Mouse (Mus musculus) spleen, postnatal 10 days (tissue): Measurements from ENCODE around the gene Ell.

Experiments
- DNase-seq, 2 experiments: peaks; one replicate each; pipeline ENCODE4 v3.0.0; 2021 to 2022; ENCODE audit warnings: low spot score in 2 of 2

Ell gene

DNA sequence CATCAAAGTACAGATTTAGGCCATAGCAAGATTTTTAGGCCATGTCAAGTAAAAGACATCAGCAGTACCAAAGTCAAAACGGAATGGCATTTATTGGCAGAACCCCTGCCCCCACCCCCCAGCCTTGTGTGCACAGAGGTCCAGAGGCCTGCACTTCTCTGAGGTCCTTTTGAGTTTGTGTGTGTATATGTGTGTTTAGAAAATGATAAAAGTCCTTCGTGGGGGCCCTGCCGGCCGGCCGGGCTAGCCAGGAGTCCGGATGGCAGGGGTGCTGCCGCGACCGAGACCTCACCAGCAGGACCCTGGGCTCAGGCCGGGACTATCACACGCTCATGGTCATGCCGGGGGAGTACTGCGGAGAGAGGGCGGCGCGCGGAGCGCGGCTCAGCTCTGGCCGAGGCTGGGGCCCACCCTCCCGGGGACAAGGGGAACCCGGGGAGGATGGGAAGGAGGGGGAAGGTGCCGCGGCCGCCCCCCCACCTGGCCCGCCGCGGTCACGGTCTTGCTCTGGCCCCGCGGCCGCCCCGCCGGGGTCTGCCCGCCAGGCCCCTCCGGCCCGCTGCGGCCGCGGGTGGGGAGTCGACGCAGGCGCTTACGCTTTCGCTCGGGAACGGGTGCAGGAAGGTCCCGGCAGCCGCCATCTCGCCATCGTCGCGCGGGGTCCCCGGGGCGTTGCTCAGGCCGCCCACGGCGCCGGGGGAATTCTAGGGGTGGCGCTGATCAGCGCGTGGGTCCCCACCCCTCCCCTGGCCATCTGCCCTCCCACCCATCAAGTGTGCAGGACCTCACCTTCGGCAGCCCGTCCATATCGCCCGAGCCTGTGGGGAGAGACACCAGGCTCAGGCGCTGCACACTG is 58.4 kb downstream of the Ell start:
- no peak for DNase-seq

DNA sequence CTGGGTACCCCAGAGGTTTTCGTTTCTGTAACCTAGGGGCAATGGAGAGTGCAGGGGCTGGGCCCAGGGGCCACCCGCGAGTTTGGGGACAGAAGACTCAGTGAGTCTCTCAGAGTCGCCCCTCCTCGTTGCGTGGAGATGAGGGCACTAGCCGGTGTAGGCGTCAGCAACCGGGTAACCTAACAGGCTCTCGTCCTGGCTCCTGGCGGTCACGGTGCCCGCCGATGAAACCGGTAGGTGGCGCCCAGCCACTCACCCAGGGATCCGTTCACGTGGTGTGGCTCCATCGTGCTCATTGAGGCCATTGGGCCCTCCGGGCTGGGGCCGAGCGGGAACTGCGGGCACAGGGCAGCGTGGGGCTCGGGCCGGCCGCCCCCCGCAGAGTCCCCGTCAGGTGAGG is 59.0 kb downstream of the Ell start:
- peak in 1 of 2 experiments; percentile 61 for DNase-seq

DNA sequence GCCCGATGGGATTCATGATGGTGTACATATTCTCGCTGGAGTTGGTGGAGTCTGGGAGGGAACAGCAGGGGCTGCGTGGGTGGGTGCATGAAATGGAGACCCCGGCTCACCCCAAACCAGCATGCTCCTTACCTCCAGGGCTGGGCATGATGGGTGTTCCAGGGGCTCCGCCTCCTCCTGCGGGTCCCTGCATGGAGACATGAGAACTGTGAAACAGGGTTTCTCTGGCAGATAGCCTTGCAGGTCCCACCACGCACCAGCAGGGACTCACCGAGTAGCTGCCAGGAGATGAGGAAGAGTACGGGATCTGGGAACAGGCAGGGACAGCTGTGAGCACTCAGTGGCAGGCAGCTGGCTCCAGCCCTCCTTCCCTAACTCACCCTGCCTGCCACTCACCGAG is 59.5 kb downstream of the Ell start:
- DNase-seq = peak in 1 of 2 experiments; percentile 20

DNA sequence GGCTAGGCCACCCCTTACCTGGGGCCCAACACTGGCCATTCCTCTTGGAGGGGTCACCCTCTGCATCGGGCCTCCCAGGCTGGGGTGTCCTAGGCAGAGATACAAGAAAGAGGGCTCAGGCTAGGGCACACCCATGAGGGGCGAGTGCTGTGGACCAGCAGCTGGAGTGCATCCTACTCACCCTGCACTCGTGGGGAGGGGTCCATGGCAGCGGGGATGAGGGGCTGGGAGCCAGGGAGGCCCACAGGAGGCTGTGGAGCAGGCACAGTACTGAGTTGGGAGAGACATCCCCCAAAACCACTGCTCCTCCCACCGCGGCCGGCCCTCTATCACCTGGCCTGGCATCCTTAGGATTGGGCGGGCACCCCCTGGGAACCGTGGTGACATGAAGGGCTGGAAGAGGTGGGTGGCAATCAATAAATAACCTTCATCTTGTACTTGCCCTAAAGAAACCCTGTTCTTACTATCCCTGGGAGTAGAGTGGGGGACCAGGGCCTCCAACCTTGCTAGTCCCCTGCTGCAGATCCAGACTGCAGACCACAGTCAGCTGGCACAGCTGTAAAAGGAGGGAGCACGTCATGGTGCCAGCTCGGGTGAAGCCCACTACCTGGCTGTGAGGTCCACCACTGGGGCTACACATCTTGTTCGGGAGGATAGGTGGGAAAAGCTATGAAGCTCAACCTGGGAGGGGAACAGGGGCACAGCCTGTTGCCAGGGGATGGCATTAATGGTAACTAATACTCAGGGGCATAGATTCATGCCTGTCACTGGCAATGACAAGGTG is 60.4 kb downstream of the Ell start:
- no peak for DNase-seq

DNA sequence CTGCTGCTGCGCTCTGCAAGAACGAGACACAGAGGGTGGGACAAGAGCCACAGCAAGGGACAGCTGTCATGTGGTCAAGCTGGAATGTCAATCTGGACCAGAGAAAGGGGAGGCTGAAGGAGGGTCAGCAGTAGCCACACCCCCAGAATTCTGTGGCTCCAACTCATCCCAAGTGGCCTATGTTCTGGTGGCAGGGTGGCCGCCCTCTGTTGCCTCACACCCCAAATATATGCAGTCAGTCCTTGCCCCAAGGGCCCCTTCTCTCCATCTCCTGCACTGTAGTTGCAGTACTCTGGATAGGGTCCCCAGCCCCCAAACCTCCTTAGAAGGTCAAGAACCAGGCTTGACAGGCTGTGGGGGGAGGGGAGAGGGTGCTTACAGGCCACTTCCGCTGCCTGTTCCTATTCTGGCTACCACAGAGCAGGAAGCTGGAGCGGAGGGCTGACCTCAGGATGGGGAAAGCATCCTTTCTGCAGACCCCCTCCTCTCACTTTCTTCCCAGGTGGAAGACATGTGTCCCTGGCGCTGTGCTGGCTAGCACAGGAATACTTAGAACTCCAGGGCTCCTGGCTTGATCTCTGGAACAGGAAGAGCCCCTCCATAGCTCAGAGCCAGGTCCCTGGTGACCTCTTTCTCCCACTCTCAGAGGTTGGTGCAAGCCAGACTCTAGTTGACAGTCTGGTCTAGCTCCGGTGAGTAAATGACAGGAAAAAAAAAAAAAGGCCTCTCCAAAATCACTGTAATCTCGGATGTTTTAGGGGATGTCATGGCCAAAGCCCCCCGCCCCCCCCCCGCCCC is 61.4 kb downstream of the Ell start:
- DNase-seq = peak in 1 of 2 experiments; percentile 46

DNA sequence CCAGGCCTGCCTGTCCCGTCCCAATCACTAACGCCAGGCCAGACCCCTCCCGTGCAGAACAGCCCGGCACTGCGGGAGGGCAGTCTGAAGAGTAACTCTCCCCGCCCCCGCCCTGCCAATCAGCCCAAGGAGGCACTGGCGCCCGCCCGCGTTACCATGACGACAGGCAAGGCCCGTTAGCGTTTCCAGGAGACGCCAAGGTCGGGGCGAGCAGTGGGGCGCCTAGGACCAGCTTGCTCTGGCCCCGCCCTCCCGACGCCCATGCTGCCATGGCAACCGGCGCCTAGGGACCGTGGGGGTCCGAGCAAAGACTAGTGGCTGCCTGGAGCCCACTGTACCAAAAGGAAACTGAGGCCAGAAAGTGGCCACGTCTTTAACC is 62.0 kb downstream of the Ell start:
- DNase-seq = peak; percentile 55 to 88

DNA sequence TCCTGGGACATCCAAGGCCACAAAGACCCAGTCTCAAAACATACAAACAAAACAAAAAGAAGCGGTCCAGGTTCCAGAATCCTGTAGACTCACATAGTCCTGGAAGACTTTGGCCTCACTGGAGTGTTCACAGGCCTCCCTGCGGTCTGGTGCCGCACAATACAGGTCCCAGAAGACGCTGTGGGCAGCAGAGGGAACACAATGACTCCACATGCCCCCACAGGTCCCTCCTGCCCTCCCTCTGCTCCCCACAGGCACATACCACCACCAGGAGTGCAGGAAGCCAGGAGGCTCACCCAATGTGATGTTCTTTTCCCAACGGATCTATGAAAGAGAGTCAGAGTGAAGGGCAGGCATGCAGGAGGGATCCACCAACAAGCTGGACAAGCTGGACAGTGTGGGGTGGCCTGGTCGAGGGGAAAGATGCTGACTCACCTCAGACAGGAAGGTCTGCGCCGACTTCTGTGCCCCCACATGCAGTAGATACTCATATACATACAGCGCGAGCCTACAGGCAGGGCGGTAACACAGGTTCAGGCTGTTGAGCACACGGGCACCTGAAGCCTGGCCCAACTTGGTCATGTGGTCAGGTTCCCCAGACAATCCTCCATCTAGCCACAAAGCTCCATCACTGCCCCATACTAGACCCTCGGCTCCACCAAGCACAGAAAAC is 63.0 kb downstream of the Ell start:
- DNase-seq = no peak

DNA sequence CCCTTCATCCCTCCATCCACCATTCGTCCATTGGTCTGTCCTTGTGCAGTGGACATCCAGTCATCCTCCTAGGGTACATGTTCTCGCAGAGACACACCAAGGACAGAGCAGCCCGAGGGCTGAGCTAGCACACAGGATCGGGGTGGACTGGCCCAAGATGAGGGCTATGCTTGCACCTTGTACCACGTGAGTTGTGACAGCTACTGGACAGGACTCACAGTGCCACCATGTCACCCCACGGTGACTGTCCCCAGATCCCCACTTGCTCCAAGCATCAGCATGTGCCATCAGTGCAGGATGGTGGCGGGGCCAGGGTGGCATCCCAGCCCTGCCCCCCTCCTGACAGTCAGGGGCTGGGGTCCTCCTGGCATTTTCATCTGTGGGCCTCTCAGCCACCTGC is 65.3 kb downstream of the Ell start:
- no peak for DNase-seq

DNA sequence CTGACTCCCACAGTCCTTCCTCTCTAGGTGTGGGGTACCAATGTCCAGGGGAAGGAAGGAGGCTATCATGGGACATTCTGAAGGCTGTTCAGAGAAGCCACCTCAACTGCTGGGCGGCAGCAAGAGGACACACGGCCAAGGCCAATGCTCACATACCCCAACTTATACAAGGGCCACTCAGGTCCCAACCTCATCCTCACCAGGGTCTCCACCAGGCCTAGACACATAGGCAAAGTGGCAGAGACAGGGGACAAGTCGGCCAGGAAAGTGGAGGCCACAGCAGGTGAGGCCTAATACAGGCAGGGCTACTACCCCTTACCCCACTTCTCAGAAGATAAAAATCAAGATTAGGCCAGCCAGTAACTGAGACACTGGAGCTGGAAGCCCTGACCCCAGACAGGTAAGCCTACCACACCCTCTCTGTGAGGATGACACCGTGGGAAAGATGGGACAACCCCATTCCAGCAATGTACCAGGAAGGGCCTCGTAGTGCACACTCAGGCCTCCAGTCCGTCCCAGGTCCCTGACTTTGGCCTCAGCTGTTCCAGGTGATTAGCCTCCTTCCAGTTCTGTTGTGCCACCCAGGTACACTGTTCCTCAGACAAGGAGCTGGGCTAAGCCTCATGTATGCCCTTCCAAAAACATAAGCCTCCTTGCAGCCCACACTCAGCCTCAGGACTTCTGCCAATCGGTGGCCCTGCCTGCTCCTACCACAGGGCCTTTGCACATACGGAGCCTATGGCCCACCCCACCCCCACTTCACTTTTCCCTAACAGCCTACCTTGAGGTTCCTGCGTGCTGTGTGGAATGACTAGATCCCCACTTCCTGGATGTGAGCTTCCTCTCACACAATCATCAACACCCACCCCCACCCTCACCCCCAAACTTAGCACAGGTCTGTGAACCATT is 66.9 kb downstream of the Ell start:
- DNase-seq = no peak

DNA sequence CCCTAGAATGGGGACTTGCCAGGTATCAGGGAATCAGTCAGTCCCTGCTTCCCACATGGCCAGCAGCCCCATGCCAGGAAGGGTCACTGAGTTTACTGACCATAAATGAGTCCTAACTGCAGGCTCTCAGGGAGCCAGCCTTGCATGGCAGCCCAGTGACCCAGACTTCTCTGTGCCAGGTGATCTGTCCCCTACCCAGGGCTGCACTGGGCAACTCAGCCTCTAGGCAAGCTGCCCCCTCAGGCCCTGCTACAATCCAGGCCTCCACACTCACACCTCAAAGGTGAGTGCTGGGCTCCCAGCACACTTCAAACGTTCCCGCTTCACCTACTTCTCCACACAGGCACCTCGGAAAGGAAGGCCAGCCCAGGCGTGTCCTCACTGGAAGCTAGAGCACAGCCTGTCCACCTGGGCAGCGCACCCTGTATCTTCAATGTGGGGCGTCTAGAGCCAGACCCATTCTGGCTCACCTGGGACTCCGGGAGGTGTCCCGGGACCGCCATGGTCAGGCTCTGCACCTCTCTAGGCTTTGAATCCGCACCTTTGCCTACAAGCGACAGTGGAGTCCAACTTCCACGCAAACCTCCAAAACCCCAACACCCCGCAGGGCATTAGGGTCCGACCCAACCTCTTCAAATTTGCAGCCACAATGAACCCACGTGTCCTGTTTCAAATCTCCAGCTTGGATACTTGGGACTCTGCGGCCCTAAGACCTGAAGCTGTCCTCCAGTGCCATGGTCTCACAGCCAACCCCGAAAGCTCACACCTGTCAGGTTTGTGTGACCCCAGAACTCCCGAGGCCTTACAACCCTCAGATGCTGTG is 67.7 kb downstream of the Ell start:
- DNase-seq = peak in 1 of 2 experiments; percentile 27

DNA sequence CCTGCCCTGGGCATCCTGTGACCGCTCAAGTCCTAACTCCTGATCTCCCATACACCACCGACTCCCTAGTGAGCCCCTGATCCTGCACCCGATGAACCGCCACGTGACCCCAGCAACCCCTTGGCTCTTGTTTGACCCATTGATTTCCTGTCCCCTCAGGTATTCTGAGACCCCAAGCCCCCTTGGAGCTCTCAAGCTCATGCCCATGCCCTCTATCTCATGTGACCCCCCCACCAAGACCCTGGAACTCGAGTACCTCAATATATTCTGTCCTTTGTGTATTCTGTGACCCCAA is 68.3 kb downstream of the Ell start:
- peak in 1 of 2 experiments; percentile 38 for DNase-seq

DNA sequence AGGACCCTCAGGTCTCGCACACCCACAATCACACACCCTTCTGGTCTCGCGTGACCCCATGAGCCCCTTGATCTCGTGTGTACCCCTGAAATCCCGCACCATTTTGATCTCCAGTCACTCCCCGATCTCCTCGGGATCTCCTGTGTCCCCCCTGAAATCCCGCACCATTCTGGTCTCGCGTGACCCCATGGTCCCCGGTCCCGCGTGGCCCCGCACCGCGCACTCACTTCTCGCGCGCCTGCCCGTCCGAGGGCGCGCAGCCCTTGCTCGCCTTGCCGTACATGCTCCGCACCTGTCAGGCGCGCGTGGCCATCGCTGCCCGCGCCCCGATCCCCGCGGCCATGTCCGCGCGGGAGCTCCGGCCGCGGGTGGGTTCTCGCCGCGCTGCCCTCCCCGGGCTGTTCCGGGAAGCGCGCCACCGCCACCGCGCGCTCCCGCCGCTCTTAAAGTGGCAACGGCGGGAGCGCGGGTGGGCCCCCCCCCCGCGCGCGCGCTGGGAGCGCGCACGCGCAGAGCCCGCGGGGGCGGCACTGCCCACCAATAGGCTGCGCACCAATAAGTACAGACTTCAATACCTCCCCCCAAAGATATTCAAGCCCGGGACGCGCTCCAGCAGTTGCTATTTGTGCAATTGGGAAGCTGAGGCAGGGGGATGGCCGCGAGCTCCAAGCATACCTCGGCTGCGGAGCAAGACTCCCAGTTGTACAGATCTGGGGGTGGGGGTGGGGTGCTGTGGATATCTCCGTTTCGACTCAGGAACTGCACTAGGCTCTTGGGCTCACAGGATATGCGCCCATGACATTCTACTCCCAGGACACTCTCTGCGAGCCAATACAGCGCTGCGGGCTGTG is 68.9 kb downstream of the Ell start:
- peak in 1 of 2 experiments; percentile 58 for DNase-seq

DNA sequence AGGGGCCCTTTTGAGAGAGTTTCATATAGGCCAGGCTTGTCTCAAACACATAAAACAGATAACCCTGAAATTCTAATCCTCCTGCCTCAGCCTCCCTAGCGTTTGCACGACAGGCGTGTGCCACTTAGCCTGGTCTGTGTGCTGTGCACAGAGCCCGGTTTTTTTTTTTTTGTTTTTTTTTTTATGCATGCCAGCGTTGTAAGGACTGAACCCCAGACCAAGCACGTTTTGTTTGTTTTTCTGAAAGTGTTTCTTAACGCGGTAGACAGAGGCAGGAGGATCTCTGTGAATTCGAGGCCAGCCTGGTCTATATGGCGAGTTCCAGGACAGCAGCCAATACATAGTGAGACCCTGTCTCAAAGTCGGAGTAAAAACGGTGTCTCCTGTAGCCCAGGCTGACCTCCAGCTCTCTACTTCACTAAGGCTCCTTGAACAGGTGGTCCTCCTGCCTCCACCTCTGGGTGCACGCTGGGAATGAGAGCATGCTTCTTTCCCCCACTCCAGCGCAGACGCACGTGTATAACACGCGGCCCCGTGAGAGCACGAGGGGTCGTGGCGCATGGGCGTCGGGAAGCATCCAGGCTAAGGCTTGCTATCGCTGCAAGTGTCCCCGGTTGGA is 69.6 kb downstream of the Ell start, which contains the start of gene Ssbp4:
TSS of gene Ssbp4 (minus strand) at position 124 of the 619 bp plus-strand sequence.
- peak in 1 of 2 experiments; percentile 46 for DNase-seq

DNA sequence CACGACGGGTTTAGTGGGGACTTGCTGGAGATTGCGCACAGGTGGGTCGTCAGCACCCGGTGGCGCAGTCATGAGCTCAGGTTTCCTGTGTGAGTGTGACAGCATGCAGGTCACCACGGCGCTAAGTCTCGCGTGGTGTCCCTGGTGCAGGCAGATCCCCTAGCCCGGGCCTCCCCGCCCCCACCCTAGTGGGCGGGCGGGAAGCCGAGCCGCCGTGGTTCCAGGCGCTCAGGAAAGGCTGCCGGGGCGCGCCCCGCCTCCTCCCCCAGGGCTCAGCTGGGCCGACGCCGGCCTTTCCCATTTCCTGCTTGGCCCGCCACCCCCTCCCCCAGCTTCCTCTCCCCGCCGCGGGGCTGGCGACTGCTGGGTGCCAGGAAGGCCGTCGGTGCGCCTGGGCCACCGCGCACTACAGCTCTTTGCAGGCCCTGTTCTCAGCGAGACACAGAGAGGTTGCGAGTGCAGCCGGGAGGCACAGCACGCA is 70.2 kb downstream of the Ell start:
- DNase-seq = peak in 1 of 2 experiments; percentile 78

DNA sequence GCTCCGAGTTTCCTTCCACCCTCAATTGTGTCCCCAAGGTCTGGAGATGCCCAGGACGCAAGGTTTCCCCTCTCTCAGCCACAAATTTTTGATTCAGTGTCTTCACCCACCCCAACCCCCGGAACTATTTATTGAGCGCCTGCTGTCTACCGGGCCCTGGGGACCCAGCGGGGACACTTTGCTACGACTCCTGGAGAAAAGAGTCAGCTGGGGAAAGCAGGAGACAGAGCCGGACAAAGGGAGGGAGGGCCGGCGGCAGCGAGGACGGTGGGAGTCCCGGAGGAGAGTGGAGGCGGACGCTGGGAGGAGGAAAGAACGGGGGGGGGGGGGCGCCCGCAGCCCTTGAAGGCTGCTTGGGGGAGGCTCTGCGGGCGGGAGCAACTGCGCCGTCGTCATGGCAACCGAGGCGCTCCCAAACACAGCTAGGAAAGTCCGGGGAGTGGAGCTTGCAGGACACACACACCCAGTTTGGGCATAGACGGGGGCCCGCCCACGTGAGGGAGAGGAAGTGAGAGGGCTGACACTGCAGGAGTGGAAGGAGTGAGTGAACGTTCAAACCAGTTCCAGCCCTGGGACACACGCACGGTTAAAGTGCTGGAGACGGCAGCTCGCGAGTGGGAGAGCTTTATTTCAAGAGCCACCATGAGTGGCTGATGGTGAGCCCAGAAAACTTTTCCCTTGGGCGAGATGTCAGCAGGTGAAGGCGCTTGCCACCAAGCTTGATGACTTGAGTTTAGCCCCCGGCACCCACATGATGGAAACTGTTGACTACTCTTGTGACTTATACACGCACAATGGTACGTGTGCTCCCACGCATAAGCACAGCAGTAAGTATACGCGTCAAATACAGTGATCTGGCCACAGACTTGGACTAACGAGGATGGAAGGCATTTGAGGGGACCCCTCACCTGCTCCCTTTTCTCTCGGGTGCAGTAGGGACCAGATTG is 70.9 kb downstream of the Ell start:
- DNase-seq = peak in 1 of 2 experiments; percentile 86

DNA sequence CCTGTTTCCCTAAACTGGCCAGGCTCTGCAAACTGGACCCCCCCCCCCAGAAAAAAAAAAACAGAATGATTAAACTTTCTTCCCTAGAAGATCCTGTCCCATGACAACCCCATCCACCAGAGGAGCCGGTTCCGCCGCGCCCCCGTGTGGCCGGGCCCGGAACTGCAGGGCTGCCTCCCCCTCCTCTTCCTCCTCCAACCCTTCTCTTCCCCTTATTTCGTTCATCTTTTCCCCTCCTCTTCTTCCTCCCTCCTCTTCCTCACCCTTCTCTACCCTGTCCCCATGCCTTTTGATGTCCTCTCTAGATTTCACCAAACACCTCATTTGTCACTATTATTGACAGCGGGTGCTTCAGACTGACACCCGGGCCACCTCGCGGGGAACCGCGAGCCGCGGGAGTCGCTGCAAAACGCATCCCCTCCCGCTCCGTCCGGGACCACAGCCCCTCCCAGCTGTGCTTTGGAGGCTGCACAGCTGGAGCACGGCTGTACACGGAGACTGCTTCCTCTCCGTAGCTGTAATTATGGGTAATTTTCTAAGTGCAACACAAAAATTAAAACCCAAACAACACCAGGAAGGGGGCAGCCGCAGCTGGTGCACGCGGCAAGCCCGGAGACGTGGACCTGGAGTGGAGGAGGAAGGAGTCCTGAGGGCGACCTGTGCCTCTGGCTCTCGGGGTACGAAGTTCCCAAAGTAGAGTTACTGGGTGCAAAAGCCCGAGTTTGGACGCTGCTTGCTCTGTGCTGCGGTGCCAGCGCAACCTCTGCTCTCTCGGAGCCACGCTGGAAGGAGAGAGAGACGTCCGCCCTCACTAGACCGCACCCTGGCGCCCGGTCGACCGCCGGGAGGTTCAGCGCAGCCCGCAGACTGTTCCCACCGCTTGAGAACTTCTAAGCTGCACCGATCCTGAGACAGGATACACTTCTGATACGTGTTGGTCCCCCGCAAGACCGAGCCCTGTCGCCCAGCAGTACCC is 71.8 kb downstream of the Ell start:
- DNase-seq = peak; percentile 89 to 93
